Mouse (Mus musculus): ENCODE measurements around the gene Pkd1. TPM values are rescaled to one million over a fixed set of nuclear protein-coding genes. Genes with fewer than 3 reads are reported as not detected.

Gene Pkd1
- polyA plus RNA-seq (2015; fragmentation: Nextera tagmentation; extraction: Ambion mirVana): 18.3 and 27.6 TPM in 2 replicates

DNA sequence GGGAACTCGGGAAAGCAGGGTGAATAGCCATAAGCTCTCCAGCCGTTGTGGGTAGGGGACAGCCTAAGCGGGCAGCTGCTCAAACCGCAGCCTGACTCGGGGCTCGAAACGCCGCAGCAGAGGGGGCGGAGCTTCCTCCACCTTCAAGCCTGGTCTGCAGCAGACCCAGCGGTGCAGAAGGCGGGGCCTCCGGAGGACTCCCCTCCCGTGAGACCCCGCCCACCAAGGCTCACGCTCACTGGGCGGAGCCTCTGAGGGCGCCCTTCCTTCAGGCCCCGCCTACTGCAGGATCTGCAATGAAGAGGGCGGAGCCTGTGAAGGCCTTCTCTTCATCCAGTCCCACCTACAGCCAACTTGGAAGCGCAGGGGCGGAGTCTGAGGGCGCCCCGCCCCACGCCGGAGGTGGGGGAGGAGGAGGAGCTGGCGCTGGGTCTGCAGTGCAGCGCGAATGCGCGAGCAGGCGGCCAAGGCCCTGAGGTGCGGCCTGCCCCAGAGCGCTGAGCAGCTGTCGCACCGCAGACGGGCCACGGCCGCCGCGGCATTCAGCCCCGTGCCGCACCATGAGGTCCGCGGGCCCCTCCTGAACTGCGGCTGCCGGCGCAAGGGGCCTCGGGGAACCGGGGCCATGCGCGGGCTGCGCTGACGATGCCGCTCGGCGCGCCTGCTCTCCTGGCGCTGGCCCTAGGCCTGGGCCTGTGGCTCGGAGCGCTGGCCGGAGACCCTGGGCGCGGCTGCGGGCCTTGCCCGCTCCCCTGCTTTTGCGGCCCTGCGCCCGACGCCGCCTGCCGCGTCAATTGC, at the start of gene Pkd1:
Pkd1 (plus strand) TSS at position 217 of the 798 bp plus-strand sequence.
- Histone ChIP-seq H3K27ac (ENCODE audit: low read length) (peak within 1 kb of the TSS; percentile 88), H3K9ac (replicated peaks; ENCODE audit: low read depth, low read length) (peak within 1 kb of the TSS; percentile 93), H3K4me2 (ENCODE audit: low read length) (peak within 1 kb of the TSS; percentile 91), H3K4me1 (replicated peaks; ENCODE audit: control insufficient read depth, insufficient read depth, low read length) (peaks cover 31% of the 10 kb centered on the region), H3K36me3 (ENCODE audit: control insufficient read depth, insufficient read depth) (no peaks in the 10 kb centered on the region), H3K27me3 (replicated peaks; ENCODE audit: control insufficient read depth, insufficient read depth, low read length) (peaks cover 6% of the 10 kb centered on the region; the same call in 1 of the 2 replicates), H3K9me3 (ENCODE audit: control insufficient read depth, low read length) (no peaks in the 10 kb centered on the region), H3K4me3 (replicated peaks; ENCODE audit: low read length) (peak within 1 kb of the TSS; percentile 91)
- WGBS: under 1% methylated on average over 71 of the region's 72 CpGs
- ATAC-seq: peak; percentile 94

DNA sequence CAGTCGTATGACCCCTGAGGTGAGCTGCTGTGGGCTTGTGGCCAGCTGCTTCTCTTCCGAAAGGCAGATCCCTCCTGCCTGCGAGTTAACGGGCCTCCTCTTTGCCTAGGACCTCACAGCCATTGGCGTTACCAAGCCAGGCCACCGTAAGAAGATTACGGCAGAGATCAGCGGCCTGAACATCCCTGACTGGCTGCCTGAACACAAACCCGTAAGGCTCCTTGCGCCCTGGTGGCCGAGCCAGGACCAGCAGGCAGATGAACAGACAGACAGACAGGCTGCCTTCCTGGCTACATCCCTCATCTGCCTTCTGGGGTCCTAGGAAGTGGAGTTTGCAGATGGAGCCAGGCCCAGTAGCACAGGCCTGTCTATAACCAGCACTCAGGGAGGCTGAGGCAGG, 47.4 kb upstream of the Pkd1 start:
- Histone ChIP-seq H3K9ac (replicated peaks; ENCODE audit: low read depth, low read length) (no peak overlapping the region), H3K4me1 (replicated peaks; ENCODE audit: control insufficient read depth, insufficient read depth, low read length) (no peaks in the 10 kb centered on the region), H3K27ac (ENCODE audit: low read length) (no peak overlapping the region), H3K27me3 (replicated peaks; ENCODE audit: control insufficient read depth, insufficient read depth, low read length) (no peaks in the 10 kb centered on the region), H3K9me3 (ENCODE audit: control insufficient read depth, low read length) (no peaks in the 10 kb centered on the region), H3K4me3 (replicated peaks; ENCODE audit: low read length) (no peak overlapping the region), H3K36me3 (ENCODE audit: control insufficient read depth, insufficient read depth) (peaks cover 23% of the 10 kb centered on the region), H3K4me2 (ENCODE audit: low read length) (no peak overlapping the region)
- no peak for ATAC-seq
- WGBS: 34% methylated on average over 11 of the region's 11 CpGs

DNA sequence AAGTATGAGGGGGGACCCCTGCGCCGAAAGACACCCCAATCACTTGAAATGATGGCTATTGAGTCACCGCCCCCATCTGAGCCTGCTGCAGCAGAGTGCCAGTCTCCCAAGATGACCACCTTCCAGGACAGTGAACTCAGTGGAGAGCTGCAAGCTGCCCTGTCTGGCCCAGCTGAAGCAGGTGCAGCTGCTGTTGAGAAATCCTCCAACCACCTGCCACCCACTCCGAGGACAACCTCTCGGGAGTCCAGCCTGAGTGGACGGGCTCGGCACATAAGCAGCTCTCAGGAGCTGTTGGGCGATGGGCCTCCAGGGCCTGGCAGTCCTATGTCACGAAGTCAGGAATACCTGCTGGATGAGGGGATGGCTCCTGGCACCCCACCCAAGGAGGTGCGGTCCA, 45.5 kb upstream of the Pkd1 start:
- Histone ChIP-seq H3K9me3 (ENCODE audit: control insufficient read depth, low read length) (no peaks in the 10 kb centered on the region), H3K27me3 (replicated peaks; ENCODE audit: control insufficient read depth, insufficient read depth, low read length) (no peaks in the 10 kb centered on the region), H3K36me3 (ENCODE audit: control insufficient read depth, insufficient read depth) (peaks cover 27% of the 10 kb centered on the region), H3K4me2 (ENCODE audit: low read length) (no peak overlapping the region), H3K27ac (ENCODE audit: low read length) (no peak overlapping the region), H3K9ac (replicated peaks; ENCODE audit: low read depth, low read length) (no peak overlapping the region), H3K4me3 (replicated peaks; ENCODE audit: low read length) (no peak overlapping the region), H3K4me1 (replicated peaks; ENCODE audit: control insufficient read depth, insufficient read depth, low read length) (no peaks in the 10 kb centered on the region)
- ATAC-seq: no peak
- 95% methylated on average over 10 of the region's 10 CpGs for WGBS

DNA sequence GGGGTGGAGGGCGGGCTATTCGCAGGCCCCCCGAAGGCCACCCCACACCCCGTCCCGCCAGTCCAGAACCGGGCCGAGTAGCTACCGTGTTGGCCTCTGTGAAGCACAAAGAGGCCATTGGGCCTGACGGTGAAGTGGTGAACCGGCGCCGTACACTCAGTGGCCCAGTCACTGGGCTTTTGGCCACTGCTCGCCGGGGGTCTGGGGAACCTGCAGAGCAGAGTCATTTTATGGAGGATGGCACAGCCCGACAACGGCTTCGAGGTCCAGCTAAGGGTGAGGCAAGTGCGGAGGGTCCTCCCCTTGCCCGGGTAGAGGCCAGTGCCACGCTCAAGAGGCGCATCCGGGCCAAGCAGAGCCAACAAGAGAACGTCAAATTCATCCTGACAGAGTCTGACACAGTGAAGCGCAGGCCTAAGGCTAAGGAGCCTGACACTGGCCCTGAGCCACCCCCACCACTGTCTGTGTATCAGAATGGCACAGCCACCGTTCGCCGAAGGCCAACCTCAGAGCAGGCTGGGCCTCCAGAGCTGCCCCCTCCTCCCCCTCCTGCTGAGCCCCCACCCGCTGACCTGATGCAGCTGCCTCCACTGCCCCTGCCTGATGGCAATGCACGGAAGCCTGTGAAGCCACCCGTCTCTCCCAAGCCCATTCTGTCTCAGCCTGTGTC, 44.2 kb upstream of the Pkd1 start:
- Histone ChIP-seq H3K4me2 (ENCODE audit: low read length) (no peak overlapping the region), H3K27ac (ENCODE audit: low read length) (no peak overlapping the region), H3K4me1 (replicated peaks; ENCODE audit: control insufficient read depth, insufficient read depth, low read length) (no peaks in the 10 kb centered on the region), H3K4me3 (replicated peaks; ENCODE audit: low read length) (no peak overlapping the region), H3K9ac (replicated peaks; ENCODE audit: low read depth, low read length) (no peak overlapping the region), H3K9me3 (ENCODE audit: control insufficient read depth, low read length) (no peaks in the 10 kb centered on the region), H3K36me3 (ENCODE audit: control insufficient read depth, insufficient read depth) (peaks cover 37% of the 10 kb centered on the region), H3K27me3 (replicated peaks; ENCODE audit: control insufficient read depth, insufficient read depth, low read length) (no peaks in the 10 kb centered on the region)
- WGBS: 88% methylated on average over 30 of the region's 30 CpGs
- ATAC-seq: no peak

DNA sequence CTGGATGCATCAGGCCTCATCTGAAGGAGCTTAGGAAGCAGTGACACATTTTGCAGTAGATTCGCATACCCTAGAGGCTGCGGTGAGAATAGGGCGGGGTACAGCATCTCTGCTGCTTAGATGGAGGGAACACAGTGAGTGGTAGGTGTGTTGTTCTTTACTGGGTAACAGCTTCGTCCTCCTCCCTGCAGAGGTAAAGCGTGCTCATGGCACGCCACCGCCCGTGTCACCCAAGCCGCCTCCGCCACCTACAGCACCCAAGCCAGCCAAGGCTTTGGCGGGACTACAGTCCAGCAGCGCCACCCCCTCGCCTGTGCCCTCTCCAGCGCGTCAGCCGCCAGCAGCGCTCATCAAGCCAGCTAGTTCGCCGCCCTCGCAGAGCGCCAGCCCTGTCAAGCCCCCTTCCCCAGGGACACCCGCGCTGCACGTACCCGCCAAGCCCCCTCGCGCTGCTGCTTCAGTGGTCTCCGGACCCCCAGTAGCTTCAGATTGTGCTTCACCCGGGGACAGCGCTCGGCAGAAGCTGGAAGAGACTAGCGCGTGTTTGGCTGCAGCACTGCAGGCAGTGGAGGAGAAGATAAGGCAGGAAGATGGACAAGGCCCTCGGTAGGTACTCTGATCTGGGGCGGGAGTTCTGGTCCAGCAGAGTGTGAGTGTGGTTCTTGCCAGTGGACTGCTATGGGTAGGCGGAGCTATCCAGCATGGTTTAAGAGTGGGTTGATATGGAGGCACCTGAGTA, 43.1 kb upstream of the Pkd1 start:
- H3K4me3 ChIP-seq (replicated peaks; ENCODE audit: low read length): no peak overlapping the region
- H3K27ac ChIP-seq (ENCODE audit: low read length): no peak overlapping the region
- WGBS: 33% methylated on average over 36 of the region's 36 CpGs
- H3K27me3 ChIP-seq (replicated peaks; ENCODE audit: control insufficient read depth, insufficient read depth, low read length): no peaks in the 10 kb centered on the region
- no peak; the same call in 1 of the 2 replicates for ATAC-seq
- no peak overlapping the region for H3K9ac ChIP-seq (replicated peaks; ENCODE audit: low read depth, low read length)
- H3K4me2 ChIP-seq (ENCODE audit: low read length): no peak overlapping the region
- H3K4me1 ChIP-seq (replicated peaks; ENCODE audit: control insufficient read depth, insufficient read depth, low read length): no peaks in the 10 kb centered on the region
- peaks cover 43% of the 10 kb centered on the region for H3K36me3 ChIP-seq (ENCODE audit: control insufficient read depth, insufficient read depth)
- no peaks in the 10 kb centered on the region for H3K9me3 ChIP-seq (ENCODE audit: control insufficient read depth, low read length)

DNA sequence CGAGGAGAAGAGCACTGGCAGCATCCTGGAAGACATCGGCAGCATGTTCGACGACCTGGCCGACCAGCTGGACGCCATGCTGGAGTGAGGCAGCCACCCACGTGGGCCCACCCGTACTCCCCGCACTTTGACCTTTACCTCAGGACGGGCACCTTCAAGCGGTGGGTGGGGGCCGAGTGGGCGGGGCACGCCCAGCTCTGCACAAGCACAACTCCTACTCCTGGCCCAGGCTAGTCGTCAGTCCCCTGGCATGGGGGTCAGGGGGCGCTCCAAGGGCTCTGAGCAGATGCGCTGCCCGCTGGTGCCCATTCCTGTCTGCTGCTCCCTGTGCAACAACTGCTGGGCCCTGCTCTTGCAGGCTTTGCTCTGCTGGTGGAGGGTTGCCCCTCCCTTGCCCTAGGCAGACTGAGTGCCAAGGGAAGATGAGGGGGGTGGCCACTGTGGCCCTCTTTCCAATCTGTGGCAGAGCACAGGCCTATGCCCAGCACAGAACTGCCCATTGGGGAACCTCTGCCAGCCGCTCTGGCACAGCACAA, 42.4 kb upstream of the Pkd1 start:
- WGBS: 55% methylated on average over 19 of the region's 19 CpGs
- Histone ChIP-seq H3K4me3 (replicated peaks; ENCODE audit: low read length) (no peak overlapping the region), H3K4me1 (replicated peaks; ENCODE audit: control insufficient read depth, insufficient read depth, low read length) (no peaks in the 10 kb centered on the region), H3K27me3 (replicated peaks; ENCODE audit: control insufficient read depth, insufficient read depth, low read length) (no peaks in the 10 kb centered on the region), H3K9me3 (ENCODE audit: control insufficient read depth, low read length) (no peaks in the 10 kb centered on the region), H3K9ac (replicated peaks; ENCODE audit: low read depth, low read length) (no peak overlapping the region), H3K27ac (ENCODE audit: low read length) (no peak overlapping the region), H3K4me2 (ENCODE audit: low read length) (no peak overlapping the region), H3K36me3 (ENCODE audit: control insufficient read depth, insufficient read depth) (peaks cover 45% of the 10 kb centered on the region)
- peak; percentile 24; the same call in 1 of the 2 replicates for ATAC-seq

DNA sequence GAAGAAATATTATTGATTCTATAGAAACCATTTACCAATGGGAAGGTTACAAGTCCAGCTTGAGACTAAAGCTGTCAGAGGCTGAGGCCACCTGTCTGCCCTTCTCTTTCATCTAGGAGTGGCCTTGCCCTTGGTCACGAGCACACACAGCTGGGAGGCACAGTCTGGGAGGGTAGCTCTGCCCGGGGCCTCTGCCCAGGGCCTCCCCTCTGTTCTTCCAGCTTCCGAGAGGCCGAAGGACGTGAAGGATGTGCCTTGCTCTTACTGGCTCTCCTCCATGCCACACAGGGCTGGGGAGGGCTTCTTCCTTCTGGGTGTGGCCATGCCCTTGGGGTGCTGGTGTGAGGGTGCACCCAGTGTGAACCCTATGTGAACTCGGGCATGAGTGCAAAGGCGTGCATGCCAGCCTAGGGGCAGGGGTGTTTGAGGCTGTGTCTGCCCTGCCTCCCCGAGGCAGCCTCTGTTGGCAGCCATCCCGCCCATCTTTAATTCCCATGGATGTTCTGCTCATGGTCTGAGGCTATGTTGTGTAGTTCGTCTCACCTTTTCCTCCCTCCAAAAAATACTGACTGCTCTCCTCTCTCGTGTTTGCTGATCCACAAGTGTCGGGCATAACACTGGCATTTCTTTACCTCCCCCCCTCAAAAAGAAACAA, 41.7 kb upstream of the Pkd1 start:
- Histone ChIP-seq H3K4me3 (replicated peaks; ENCODE audit: low read length) (no peak overlapping the region), H3K36me3 (ENCODE audit: control insufficient read depth, insufficient read depth) (peaks cover 43% of the 10 kb centered on the region), H3K4me1 (replicated peaks; ENCODE audit: control insufficient read depth, insufficient read depth, low read length) (no peaks in the 10 kb centered on the region), H3K9ac (replicated peaks; ENCODE audit: low read depth, low read length) (no peak overlapping the region), H3K27ac (ENCODE audit: low read length) (no peak overlapping the region), H3K9me3 (ENCODE audit: control insufficient read depth, low read length) (no peaks in the 10 kb centered on the region), H3K27me3 (replicated peaks; ENCODE audit: control insufficient read depth, insufficient read depth, low read length) (no peaks in the 10 kb centered on the region), H3K4me2 (ENCODE audit: low read length) (no peak overlapping the region)
- 78% methylated on average over 12 of the region's 12 CpGs for WGBS
- ATAC-seq: no peak

DNA sequence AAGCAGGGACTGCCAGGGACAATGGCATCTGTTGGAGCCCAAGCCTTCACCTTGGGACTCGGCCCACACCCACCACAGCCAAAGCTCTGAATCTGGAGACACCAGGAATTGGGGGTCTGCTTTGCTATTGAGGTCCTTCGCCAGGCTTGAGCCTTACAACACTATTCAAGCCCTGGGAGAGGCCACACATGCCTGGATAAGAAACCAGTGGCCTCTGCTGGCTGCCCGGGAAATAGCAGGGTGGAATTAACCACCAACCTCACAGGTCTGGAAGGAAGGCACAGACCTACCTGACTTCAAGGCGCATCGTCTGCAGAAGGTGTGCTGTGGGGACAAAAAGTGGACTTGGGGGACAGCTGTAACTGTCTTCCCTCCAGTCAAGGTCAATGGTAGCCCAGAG, 36.0 kb upstream of the Pkd1 start:
- H3K4me2 ChIP-seq (ENCODE audit: low read length): no peak overlapping the region
- H3K9ac ChIP-seq (replicated peaks; ENCODE audit: low read depth, low read length): no peak overlapping the region

More for the DNA sequence above, 36.0 kb upstream of the Pkd1 start:
- Histone ChIP-seq H3K27me3 (replicated peaks; ENCODE audit: control insufficient read depth, insufficient read depth, low read length) (no peaks in the 10 kb centered on the region), H3K27ac (ENCODE audit: low read length) (no peak overlapping the region), H3K36me3 (ENCODE audit: control insufficient read depth, insufficient read depth) (peaks cover 34% of the 10 kb centered on the region), H3K4me1 (replicated peaks; ENCODE audit: control insufficient read depth, insufficient read depth, low read length) (no peaks in the 10 kb centered on the region), H3K4me3 (replicated peaks; ENCODE audit: low read length) (no peak overlapping the region), H3K9me3 (ENCODE audit: control insufficient read depth, low read length) (no peaks in the 10 kb centered on the region)
- peak; percentile 65 for ATAC-seq
- 66% methylated on average over 5 of the region's 5 CpGs for WGBS

All from forebrain, embryonic 16.5 days (tissue).